Mouse (Mus musculus) monocyte, adult 2 months (primary cell): ENCODE data around the gene St3gal6.
"Not testable (repeated sequence)": the region's sequence is repeated elsewhere in the genome, so short reads cannot be mapped to it uniquely, and the experiment has no call there.

Experiments
- DNase-seq, 2 experiments: peaks; one replicate each; pipeline ENCODE4 v3.0.0; 2022; ENCODE audit warnings: low spot score in 2 of 2, low read depth in 1 of 2

St3gal6 gene

GRCm38 (mm10) chr16:58479898-58480448, 44.1 kb downstream of the St3gal6 start:
- no peak for DNase-seq

- DNase-seq: no peak
These were observed 47.7 kb downstream of the St3gal6 start for GRCm38 (mm10) chr16:58476363-58476762.

GRCm38 (mm10) chr16:58475544-58476154, 48.4 kb downstream of the St3gal6 start:
- DNase-seq: no peak

GRCm38 (mm10) chr16:58474875-58475274, 49.2 kb downstream of the St3gal6 start:
- no peak for DNase-seq

- DNase-seq: no peak
These were observed 53.2 kb downstream of the St3gal6 start for GRCm38 (mm10) chr16:58470841-58471240.

- no peak for DNase-seq
These were observed 54.0 kb downstream of the St3gal6 start for GRCm38 (mm10) chr16:58470061-58470460.

GRCm38 (mm10) chr16:58465412-58465811, 58.6 kb downstream of the St3gal6 start:
- no peak for DNase-seq

- DNase-seq: no peak
These were observed 60.0 kb downstream of the St3gal6 start for GRCm38 (mm10) chr16:58464051-58464450.

- DNase-seq: no peak
These were observed 61.5 kb downstream of the St3gal6 start for GRCm38 (mm10) chr16:58462519-58462918.

GRCm38 (mm10) chr16:58461856-58462518, 62.1 kb downstream of the St3gal6 start:
- no peak for DNase-seq

- DNase-seq: no peak
These were observed 63.7 kb downstream of the St3gal6 start for GRCm38 (mm10) chr16:58460386-58460785.

- DNase-seq: not testable (repeated sequence)
These were observed 64.1 kb downstream of the St3gal6 start for GRCm38 (mm10) chr16:58459966-58460365.

GRCm38 (mm10) chr16:58456991-58457390, 67.1 kb downstream of the St3gal6 start:
- DNase-seq: no peak

GRCm38 (mm10) chr16:58456445-58456844, 67.6 kb downstream of the St3gal6 start:
- DNase-seq: no peak

- no peak for DNase-seq
These were observed 68.9 kb downstream of the St3gal6 start for GRCm38 (mm10) chr16:58455118-58455517.

- peak in 1 of 2 experiments; percentile 22 for DNase-seq
These were observed 69.4 kb downstream of the St3gal6 start for GRCm38 (mm10) chr16:58454617-58455016.

GRCm38 (mm10) chr16:58453820-58454219, 70.2 kb downstream of the St3gal6 start:
- no peak for DNase-seq

- DNase-seq: no peak
These were observed 70.9 kb downstream of the St3gal6 start for GRCm38 (mm10) chr16:58453138-58453537.

GRCm38 (mm10) chr16:58451647-58452046, 72.4 kb downstream of the St3gal6 start:
- no peak for DNase-seq

GRCm38 (mm10) chr16:58450648-58451047, 73.4 kb downstream of the St3gal6 start:
- no peak for DNase-seq

GRCm38 (mm10) chr16:58449073-58449472, 75.0 kb downstream of the St3gal6 start:
- DNase-seq: no peak
